Mouse (Mus musculus) fat pad, adult 2 months (tissue): ENCODE results near the gene Gm28635.
A peak's percentile ranks its signal among the peaks of the same experiment; 100 is the strongest.

Source experiments
- DNase-seq: peaks from one replicate; pipeline ENCODE4 v3.0.0-alpha.2; 2011; ENCODE audit warnings: low read depth, low spot score; ENCODE audit errors: extremely low read depth

Gm28635 gene

DNA sequence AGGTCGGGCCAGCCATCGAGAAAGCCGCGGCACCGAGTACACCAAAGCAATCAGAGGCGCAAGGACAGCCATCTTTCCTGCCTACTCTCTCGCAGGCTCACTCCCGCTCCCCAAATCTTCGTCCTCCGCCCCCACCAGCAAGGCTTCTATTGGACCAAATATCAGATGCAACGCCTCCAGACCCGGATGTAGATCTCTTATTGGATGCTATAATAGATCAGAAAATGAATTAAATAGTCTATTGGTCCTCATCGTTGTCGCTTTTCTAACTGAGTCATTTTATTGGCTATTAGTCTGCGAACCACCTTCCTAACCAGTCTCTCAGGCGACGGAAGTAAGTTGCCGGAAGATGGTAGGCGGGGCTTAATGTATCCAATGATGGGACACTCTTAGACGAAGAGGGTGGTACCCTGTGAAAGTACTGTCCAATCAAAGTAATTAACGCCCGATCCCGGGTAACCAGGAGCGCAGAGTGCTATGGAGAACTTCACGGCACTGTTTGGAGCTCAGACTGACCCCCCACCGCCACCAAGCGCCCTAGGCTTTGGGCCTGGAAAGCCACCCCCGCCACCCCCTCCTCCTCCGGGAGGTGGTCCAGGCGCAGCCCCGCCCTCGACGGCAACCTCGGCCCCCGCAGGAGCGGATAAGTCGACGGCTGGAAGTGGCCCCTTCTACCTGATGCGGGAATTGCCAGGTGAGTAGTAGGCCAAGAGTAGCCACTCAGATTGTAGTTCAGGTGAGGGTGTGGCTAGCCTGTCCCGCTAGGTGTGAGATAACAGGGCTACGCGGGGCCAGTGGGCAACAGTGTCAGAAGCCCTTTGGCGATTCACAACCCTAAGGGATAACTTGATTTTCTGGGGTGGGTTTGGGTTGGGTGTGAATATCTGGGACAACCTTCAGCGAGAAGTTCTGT lies at the start of gene Gm28635, which contains the start of gene Med19:
Gm28635 (minus strand) TSS at position 74 of the 913 bp plus-strand sequence.
Med19 (plus strand) TSS at position 435 of the 913 bp plus-strand sequence.
- peak; percentile 99 for DNase-seq

DNA sequence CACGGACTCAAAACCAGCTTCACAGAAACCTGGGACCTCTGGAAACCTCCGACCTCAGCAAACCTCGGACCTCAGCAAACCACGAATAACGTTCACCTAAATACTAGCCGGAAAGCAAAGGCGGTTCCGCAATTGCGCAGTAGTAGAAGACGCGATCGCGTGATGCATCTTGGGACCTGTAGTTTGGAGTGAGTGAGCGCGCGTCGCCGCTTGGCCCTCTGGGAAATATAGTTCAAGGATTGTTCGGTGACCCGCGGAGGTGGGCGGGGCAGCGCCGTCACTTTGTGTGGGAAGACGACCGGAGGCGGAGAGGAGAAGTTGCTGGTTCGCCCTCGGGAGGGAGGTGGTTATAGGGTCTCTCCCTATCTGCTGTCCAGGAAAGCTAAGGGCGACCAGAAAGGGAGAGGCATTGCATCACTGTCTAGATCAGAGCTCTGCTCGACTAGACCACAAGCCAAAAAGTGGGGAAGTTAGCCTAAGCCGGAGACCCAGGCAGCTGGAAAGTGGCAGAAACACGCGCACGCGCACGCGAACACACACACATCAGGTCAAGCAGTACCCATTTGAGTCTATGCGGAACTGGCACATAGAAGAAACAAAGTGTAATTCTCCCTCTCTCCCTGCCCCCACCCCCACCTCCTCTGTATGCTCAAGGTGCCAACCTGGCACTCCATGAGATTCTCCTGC lies 49.5 kb upstream of the Gm28635 start, which contains the start of gene Clp1:
Clp1 (minus strand) TSS at position 179 of the 687 bp plus-strand sequence.
- DNase-seq = peak; percentile 83

DNA sequence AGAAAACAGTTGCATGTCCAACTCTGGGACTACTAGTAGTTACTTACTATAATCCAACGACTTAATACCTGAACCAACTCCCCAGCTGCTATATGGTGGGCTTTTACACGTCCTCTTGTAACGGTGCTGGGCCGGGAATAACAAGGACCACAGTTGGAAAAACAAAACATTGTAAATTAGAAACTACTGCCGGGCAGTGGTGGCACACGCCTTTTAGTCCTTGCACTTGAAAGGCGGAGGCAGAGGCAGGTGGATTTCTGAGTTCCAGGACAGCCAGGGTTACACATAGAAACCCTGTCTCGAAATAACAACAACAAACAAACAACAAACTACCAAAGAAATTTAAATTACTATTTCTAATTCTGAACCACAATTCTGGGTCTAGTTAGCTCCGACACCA lies 48.9 kb upstream of the Gm28635 start:
- no peak for DNase-seq

DNA sequence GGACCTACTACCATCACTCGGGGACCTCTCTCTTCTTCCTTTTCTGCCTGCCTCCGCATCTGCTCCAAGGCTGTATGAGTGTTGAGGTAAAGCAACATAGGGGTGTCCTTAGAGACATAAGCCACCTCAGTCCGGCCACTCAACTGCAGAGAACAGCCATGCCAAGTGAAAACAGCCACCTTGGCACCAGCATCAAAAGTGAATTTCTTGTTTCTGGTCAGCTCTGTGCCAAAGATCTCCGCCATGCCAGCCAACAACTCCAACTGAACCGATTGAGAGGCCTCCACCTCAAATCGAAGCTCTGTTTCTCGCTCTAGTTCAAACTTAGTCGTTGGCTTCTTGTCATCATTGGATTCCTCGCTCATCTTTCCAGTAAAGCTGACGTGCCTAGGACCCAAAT lies 47.9 kb upstream of the Gm28635 start:
- DNase-seq = no peak

DNA sequence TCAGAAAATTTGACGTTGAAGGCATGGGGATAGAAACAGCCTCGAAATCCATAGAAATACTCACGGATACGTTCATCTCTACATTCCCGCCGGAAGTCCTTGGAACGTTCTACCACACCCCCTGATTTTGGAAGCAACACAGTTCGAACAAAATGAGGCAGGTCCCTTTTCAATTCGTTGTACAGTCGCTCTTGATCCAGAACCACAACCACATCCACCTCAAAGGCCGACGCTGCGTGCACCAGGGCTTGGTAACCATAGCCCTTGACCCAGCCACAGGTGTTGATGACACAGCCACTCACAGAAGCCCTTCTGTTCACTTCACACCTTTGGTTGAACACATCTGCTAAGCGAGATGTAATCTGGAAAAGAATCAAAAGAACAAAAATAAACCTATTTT lies 46.0 kb upstream of the Gm28635 start:
- DNase-seq = no peak

DNA sequence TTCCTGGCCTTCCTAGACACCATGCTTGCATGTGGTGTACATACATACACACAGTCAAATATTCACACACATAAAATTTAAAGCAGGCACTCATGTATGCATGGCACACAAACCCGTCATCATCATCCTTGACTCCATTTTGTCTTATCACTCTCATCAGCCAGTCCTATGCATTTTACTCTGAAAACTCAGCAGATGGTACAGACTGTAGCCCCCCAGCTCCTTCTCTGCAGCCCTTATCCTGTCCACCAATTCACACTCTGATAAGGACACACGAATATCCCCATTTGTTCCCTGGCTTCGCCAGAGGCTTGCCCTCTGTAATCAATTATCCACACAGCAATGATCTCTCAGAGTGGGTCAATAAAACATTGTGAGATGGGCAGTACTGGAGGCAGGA lies 43.3 kb upstream of the Gm28635 start:
- DNase-seq = no peak

DNA sequence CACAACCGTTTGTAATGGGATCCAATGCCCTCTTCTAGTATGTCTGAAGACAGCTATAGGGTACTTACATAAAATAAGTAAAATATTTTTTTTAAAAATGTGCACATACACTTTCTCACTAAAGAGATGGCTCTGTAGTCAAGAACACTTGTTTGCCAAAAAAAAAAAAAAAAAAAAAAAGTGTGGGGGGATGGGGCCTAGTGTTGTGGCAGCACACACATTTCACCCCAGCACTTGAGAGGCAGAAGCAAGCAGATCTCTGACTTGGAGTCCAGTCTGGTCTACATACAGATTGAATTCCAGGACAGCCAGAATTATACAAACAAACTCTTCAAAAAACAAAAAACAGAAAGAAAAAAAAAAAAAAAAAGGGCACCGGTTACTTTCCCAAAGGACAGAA lies 42.9 kb upstream of the Gm28635 start:
- no peak for DNase-seq

DNA sequence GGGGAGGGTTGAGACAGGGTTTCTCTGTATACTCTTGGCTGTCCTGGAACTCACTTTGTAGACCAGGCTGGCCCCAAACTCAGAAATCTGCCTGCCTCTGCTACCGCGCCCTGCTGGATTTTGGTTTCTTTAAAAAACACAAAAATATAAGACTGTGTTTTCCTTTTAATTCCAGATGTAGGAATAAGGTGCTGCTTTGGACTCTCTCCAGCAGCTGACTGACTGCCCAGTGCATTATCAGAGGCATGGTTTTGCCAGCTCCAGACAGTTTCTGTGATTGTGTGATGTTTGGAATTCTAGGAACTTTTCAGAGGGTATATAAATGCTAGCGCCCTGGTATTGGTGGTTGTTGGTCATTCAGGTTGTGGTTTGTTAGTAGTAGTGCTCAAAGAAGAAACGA lies 39.5 kb upstream of the Gm28635 start:
- no peak for DNase-seq

DNA sequence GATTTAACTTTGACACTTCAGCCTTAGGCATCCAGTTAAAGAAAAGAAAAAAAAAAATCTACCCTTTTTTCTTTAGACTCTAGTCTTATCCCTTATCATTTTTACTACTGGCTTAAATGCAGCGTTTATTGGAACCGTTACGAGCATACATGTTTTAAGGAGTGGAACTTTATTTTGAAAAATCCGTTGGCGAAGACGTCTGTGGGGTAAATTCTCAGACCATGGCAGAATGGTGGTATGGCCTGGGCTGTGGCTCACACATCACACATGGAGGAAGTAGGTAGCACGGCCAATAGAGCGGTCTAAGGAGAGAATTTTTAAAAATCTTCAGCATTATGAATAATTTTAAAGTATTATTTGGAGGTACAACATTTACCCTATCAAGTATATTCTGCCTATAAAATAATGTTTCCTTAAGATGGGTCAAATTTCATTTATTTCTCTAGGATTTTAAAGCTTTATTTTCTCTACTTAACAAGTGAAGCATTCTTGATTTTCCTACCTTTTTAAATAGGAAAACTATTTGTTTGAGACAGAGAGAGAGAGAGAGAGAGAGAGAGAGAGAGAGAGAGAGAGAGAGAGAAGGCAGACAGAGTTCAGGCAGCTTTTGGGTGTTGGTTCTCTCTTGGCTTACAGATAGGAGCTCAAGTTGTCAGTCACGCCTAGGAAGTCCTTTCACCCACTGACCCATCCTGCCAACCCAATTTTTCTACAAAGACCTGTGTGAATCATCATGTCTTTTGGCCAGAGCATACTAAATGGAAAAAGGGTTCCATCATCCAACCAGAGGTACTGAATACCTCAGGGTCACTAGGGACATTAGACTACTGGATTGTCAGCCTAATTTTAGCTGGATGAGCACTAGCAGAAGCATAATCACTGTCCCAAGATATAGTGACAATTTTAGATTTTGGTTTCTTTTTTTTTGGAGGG lies 38.8 kb upstream of the Gm28635 start:
- no peak for DNase-seq

DNA sequence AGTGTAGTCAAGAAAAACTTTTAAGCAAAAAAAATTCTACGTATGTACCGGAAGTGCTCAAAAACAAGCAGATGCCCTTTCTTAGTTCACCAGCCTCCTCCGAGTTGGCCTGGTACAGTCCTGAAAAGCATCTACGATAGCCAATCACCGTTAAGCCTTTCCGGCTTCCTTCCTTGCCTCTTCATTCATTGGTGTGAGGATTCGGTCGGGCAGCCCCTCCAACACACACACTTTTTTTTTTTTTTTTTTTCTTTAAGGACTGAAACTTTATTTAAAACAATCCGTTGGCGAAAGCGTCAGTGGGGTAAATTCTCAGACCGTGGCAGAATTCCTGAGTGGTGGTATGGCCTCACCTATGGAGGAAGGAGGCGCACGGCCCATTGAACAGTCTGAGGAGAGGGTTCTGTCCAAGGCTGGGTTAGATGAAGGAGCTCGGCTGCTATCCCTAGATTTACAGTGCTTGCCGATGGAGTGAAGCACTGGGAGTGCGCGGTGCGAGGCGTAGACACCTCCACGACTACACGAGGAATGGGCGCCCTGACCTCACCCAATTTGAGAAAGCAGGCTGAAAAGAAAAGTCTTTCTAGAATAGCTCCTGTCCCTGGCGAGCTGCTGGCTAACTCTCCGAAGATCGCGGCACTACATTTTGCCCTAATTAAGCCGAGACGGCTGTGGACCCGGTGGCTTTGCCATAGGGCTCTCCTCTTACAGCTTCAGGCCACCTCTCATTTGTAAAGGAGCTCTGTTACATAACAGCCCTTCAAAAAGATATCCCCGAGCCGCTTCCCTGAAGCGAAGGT lies 37.9 kb upstream of the Gm28635 start:
- DNase-seq = peak; percentile 89

DNA sequence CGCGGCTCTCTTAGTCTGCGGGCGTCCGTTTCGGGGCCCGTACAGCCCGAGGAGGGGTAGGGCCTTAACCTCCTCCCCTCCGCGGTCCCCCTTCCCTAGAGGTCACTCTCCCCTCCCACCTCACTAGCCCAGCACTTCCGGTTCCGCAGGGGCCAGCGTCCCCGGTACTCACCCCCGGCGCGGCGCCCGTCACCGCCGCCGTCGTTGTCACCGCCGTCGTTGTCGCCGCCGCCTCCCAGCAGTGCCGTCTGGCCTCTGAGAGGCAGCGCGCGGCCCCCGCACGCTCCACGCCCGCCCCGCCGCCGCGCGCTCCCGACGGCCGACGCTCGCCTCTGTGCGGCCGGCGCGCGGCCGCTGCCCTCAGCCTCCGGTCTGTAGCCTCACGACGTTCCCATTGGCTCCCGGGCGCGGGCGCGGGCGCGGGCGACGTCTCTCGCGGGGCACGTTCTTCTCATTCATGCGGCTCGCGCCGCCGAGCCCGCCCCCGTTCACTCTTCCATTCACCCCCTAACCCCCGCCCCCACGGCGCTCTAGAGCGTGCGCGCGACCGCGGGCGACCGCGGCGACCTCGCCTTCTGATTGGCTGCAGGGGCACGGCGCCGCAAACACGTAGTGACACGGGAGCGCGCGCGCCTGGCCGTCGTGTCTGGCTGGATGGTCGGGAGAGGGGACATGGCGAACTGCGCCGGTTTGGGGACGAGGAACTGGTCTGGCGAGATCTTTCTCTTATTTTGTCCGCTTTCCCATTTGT lies 37.1 kb upstream of the Gm28635 start, which contains the start of gene Zdhhc5:
Zdhhc5 (minus strand) TSS at position 370 of the 751 bp plus-strand sequence.
- DNase-seq = peak; percentile 71

DNA sequence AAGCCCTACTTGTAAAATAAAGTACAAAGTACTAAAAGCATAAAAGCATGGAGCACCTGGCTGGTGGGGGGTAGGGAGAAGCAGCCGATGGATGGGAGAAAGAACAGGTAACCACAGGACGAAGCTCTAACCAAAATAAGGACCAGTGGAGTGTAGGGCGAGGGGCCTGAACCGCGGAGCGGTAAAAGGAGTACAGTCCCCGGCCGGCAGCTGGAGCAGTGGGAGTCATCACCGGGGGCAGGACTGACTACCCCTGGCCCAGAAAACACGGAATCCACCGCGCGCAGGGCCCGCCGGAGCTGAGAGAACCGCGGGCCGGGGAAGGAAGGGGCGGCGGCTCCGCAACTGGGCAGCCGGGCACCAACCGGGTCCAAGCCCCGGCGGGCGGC lies 36.6 kb upstream of the Gm28635 start:
- DNase-seq = no peak

DNA sequence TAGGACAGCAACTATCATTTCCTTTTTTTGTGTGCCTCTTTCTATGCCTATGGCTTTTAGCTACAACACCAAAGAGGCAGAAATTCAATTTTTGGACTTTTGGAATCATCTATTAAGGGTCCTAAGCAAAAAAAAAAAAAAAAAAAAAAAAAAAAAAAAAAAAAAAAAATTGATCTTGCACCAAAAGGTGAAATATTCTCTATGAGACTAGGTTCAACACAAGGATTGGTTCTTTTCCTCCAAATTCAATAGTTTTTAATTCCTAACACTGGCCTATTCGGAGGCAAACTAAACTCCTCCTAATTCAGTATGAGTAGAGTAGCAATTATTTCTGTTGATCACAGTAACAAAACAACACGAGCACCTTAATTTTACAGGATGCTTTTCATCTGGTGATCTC lies 34.1 kb upstream of the Gm28635 start:
- no peak for DNase-seq

DNA sequence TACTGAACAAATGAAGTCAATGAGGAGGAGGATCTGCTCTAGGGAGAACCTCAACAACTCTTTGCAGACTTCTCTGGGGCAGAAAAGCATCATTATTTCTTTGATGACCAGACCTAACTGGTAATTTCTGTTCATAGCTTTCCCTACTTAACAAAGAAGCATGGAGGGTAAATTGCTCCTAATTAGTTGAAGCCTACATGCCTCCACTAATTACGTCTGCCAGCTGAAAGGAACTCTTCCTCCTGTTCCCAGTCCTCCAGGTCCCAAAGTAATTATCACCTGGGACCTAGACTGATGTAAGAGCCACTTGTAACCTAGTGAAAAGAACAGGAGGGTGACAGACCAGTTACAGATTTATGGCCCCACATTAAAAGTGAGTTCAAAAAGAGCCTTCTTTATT lies 29.7 kb upstream of the Gm28635 start:
- DNase-seq = no peak

DNA sequence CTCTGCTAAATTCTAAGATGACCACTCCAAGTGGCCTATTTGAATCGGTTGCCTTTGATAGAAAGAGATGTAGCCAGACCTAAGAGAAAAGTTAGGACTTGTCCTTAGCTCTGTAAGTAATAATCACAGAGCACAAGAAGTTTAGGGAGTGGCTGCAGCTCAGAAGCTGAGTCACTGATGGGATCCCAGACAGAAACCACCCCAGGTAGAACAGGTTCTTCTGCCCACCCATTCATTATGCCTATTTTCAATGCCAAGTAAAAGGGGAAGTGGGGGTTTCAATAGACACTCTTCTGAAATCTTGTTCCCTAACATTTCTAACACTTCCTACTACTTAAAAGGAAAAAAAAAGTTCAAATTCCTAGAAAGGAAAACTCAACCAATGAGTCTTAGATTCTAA lies 27.5 kb upstream of the Gm28635 start:
- no peak for DNase-seq

DNA sequence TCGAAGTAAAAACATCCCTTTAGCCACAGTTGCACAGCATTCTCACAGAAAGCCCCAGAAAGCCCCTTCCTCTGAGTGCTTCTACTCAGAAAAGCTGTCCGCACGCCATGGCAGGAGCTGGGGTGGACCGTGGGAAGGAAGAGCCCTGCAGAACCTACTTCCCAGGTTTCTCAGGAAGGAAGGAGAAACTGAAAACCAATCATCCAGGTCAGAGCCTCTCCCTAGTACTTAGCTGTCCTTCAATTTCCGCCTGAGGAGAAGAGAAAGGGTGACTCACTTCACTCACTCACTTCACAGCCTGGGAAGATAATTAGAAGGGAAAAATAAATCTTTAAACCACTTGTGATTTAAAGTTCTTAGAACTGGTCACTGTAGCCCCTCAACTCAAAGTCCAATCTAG lies 26.5 kb upstream of the Gm28635 start:
- no peak for DNase-seq

DNA sequence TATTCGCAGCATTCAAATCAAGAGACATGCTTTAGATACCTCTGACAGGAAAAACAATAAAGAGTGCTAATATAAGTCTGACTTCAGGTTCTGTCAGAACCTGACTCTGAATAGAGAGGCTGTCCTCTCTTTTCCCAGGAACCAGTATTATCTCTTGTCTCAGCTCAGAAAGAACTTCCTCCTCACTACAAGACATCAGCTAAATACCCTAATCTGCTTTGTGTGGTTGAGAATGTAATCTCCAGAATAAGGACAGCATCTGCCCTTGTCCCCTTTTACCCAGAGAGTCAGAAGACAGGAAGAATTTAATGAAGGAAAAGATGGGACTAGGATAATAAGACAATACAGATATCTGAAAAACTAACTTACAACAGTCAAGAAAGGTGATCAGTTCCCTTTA lies 25.7 kb upstream of the Gm28635 start:
- no peak for DNase-seq

DNA sequence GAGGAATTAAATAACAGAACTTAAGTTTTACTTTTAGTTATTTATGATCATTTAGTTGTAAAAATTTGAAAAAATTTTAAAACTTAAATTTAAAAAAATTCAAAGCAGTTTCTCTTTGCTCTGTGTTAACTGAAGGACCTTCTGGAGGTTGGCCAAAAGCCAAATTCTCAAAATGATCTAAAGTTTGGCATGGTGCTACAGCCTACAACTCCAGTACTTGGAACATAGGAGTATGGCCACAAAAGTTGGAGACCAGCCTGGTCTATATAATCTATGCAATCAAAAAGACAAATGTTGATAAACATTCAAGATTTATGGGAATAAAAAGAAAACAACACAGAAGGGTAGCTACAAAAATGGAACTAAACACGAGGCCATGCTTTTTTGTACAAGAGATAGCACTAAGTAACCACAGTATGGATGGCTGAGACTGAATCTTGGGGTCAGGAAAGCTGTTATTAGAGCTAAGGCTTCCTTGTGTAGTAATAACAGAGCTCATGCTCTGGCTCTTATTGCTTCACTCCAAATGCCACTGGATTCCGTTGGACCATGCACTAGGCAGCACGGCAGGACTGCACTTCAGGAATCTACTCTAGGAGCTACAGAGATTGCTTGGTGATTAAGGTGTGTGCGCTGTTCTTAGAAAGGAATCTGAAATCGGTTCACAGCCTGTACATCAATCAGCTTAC lies 17.3 kb upstream of the Gm28635 start:
- DNase-seq = no peak

DNA sequence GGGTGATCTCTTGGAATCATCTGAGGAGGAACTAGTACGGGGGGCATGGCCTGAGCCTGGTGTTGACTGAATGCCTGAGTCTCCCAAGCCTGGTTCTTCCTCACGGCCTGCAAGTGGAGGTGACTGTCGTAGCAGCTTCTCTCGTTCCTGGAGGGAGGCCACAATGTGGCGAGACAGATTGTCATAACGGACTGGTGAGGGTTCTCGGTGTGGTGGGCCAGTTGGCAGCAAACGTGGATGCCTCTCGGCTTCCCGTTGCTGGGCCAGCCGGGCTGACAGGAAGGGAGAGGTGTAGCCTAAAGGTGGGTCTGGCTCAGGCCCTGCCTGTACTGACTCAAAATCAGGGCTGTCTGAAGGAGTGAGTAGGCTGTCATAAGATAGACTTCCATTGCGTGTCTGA lies 12.2 kb upstream of the Gm28635 start:
- no peak for DNase-seq
